Mouse (Mus musculus): ENCODE results near the gene Cib2. TPM values are rescaled to one million over a fixed set of nuclear protein-coding genes. Genes with fewer than 3 reads are reported as not detected.
A peak's percentile ranks its signal among the peaks of the same experiment; 100 is the strongest.

Cib2 gene
- polyA plus RNA-seq, 1 experiment from 2014 or later: 12.7 TPM

GRCm38 (mm10) chr9:54571130-54571839, 11.3 kb upstream of the Cib2 start:
- Histone ChIP-seq H3K27me3 (ENCODE audit: low read depth, poor library complexity, severe bottlenecking) (no peaks in the 10 kb centered on the region), H3K4me1 (0 out of 2 replicates have a peak, but pooled peaks cover 3% of the 10 kb centered on the region), H3K4me3 (no peak overlapping the region), H3K27ac (no peak overlapping the region), H3K36me3 (no peaks in the 10 kb centered on the region), H3K9me3 (replicated peaks) (no peaks in the 10 kb centered on the region)
- no peak for DNase-seq (ENCODE audit: low spot score)
- 73% methylated on average over 9 of the region's 9 CpGs for WGBS

DNA sequence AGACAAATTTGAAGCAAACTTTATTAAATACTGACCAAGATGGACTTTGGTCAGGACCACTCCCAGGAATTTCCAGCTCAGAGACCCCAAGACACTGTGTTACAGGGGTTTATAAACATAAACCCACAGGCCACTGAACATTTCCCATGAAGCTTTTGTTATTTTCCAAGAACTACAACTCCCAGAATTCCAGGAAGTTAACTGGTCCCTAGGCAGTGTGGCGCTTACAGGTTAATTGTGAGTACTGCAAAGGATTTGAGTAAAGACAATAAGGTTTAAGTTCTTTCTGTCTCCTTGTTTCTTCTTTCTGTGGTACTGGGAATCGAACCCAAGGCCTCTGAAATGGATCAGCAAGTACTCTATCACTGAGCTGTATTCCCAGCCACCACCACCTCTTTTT, 8.7 kb upstream of the Cib2 start:
- Histone ChIP-seq H3K36me3 (no peaks in the 10 kb centered on the region), H3K27me3 (ENCODE audit: low read depth, poor library complexity, severe bottlenecking) (no peaks in the 10 kb centered on the region), H3K9me3 (replicated peaks) (no peaks in the 10 kb centered on the region), H3K4me1 (0 out of 2 replicates have a peak, but pooled peaks cover 3% of the 10 kb centered on the region), H3K27ac (no peak overlapping the region), H3K4me3 (no peak overlapping the region)
- 45% methylated on average over 2 of the region's 2 CpGs for WGBS
- no peak for DNase-seq (ENCODE audit: low spot score)

DNA sequence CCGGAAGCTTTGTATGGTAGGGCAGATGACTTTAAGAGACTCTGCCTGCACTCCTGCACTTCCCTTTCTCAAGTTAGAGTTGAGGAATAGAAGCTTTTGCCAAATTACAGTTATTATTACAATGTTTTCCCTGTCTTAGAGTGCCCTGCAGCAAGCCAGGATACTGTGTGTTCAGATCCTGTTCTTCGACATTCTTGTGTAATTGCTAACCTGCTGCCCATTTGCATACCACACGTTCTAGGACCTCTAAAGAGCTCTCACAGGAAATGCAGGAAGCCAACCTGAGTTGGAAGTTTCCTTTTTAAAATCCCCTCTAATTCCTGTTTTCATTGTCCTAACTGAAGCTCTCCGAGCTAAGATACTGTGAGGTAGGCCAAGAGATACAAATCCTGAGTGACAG, 6.9 kb upstream of the Cib2 start:
- WGBS: 55% methylated on average over 4 of the region's 4 CpGs
- 0 out of 2 replicates have a peak, but pooled peaks cover 2% of the 10 kb centered on the region for H3K4me1 ChIP-seq
- no peak overlapping the region for H3K4me3 ChIP-seq
- DNase-seq (ENCODE audit: low spot score): no peak
- no peaks in the 10 kb centered on the region for H3K36me3 ChIP-seq
- no peak overlapping the region for H3K27ac ChIP-seq
- H3K9me3 ChIP-seq (replicated peaks): no peaks in the 10 kb centered on the region
- H3K27me3 ChIP-seq (ENCODE audit: low read depth, poor library complexity, severe bottlenecking): no peaks in the 10 kb centered on the region

- Histone ChIP-seq H3K27ac (no peak overlapping the region), H3K4me3 (no peak overlapping the region), H3K27me3 (ENCODE audit: low read depth, poor library complexity, severe bottlenecking) (peaks cover 18% of the 10 kb centered on the region), H3K4me1 (peaks cover 11% of the 10 kb centered on the region; the same call in 1 of the 2 replicates), H3K9me3 (replicated peaks) (no peaks in the 10 kb centered on the region), H3K36me3 (no peaks in the 10 kb centered on the region)
- 91% methylated on average over 8 of the region's 8 CpGs for WGBS
- DNase-seq (ENCODE audit: low spot score): no peak
Measured at GRCm38 (mm10) chr9:54560831-54561601, 998 bp upstream of the Cib2 start.

DNA sequence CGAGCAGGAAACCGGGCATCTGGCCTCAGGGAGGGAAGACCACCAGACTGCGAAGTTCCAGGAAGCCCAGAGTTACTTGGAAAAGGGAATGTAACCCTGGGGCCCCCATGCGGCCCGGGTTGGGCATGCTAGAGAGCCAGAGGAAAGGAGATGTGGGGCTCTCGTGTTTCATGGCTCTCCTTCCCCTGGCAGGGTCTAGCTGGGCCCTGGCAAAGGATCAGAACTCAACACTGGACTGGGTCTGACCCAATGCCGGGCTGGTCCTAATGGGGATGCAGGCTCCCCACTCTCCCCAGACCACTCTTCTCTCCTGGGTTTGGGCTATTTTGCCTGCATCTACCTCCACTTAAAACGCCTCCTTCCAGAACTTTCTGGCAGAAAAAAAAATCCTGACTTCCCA, 1.3 kb downstream of the Cib2 start:
- H3K27me3 ChIP-seq (ENCODE audit: low read depth, poor library complexity, severe bottlenecking): peaks cover 18% of the 10 kb centered on the region
- no peaks in the 10 kb centered on the region for H3K9me3 ChIP-seq (replicated peaks)
- H3K36me3 ChIP-seq: no peaks in the 10 kb centered on the region
- H3K4me3 ChIP-seq: no peak overlapping the region
- 76% methylated on average over 8 of the region's 8 CpGs for WGBS
- no peak for DNase-seq (ENCODE audit: low spot score)
- peaks cover 11% of the 10 kb centered on the region; the same call in 1 of the 2 replicates for H3K4me1 ChIP-seq
- no peak overlapping the region for H3K27ac ChIP-seq

GRCm38 (mm10) chr9:54555044-54555443, 5.0 kb downstream of the Cib2 start:
- DNase-seq (ENCODE audit: low spot score): no peak
- Histone ChIP-seq H3K4me1 (peaks cover 7% of the 10 kb centered on the region; the same call in 1 of the 2 replicates), H3K36me3 (no peaks in the 10 kb centered on the region), H3K4me3 (no peak overlapping the region), H3K9me3 (replicated peaks) (no peaks in the 10 kb centered on the region), H3K27me3 (ENCODE audit: low read depth, poor library complexity, severe bottlenecking) (peaks cover 18% of the 10 kb centered on the region), H3K27ac (no peak overlapping the region)
- WGBS: 79% methylated on average over 2 of the region's 2 CpGs

DNA sequence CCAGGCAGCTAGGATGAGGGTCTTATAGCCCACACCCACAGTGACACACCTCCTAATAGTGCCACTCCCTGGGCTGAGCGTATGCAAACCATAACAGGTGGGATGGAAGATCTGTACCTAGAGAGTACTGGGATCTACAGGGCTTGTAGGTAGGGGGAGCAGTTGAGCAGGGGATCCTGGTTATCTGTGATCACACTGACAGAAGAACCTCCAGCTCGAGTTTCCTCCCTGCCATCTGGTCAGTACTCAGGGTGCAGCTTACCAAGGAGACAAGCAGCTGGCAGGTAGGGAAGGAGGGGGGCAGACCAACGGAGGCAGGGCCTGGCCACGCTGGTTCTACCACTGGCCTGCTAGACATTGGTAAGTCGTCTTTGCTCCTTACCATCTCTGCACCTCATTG, 7.6 kb downstream of the Cib2 start:
- whole genome bisulfite sequencing: 19% methylated on average over 5 of the region's 5 CpGs
- Histone ChIP-seq H3K4me3 (no peak overlapping the region), H3K4me1 (no peaks in the 10 kb centered on the region), H3K9me3 (replicated peaks) (no peaks in the 10 kb centered on the region), H3K36me3 (no peaks in the 10 kb centered on the region), H3K27me3 (ENCODE audit: low read depth, poor library complexity, severe bottlenecking) (no peaks in the 10 kb centered on the region), H3K27ac (no peak overlapping the region)
- no peak for DNase-seq (ENCODE audit: low spot score)

GRCm38 (mm10) chr9:54549433-54549832, 10.6 kb downstream of the Cib2 start:
- Histone ChIP-seq H3K27ac (no peak overlapping the region), H3K9me3 (replicated peaks) (no peaks in the 10 kb centered on the region), H3K4me1 (peaks cover 5% of the 10 kb centered on the region), H3K36me3 (no peaks in the 10 kb centered on the region), H3K27me3 (ENCODE audit: low read depth, poor library complexity, severe bottlenecking) (no peaks in the 10 kb centered on the region), H3K4me3 (no peak overlapping the region)
- 89% methylated on average over 6 of the region's 6 CpGs for WGBS
- DNase-seq (ENCODE audit: low spot score): no peak

GRCm38 (mm10) chr9:54547536-54547935, 12.5 kb downstream of the Cib2 start:
- Histone ChIP-seq H3K27ac (no peak overlapping the region), H3K27me3 (ENCODE audit: low read depth, poor library complexity, severe bottlenecking) (no peaks in the 10 kb centered on the region), H3K4me1 (peaks cover 13% of the 10 kb centered on the region), H3K36me3 (no peaks in the 10 kb centered on the region), H3K4me3 (no peak overlapping the region), H3K9me3 (replicated peaks) (no peaks in the 10 kb centered on the region)
- peak; percentile 72 for DNase-seq (ENCODE audit: low spot score)
- 19% methylated on average over 5 of the region's 5 CpGs for WGBS

DNA sequence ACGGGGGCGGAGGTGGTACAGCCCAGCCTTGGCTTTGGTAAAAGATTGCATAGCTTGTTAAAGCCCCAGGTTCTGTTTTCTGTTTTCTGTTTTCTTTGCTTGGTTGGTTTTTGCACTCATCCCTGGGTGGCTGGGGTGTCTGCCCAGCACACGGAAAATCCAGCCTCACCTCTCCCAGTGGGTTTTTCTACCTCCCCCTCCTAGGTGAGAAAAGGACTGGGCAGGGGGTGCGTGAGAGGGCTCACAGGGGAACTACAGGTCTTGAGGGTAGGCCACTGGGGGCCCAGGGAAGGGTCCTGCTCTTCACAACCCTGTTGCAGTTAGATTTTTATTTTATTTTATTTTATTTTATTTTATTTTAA, 15.1 kb downstream of the Cib2 start:
- no peak overlapping the region for H3K27ac ChIP-seq
- H3K36me3 ChIP-seq: no peaks in the 10 kb centered on the region
- H3K4me3 ChIP-seq: no peak overlapping the region
- DNase-seq (ENCODE audit: low spot score): no peak
- WGBS: 91% methylated on average over 4 of the region's 4 CpGs
- peaks cover 13% of the 10 kb centered on the region for H3K4me1 ChIP-seq
- H3K9me3 ChIP-seq (replicated peaks): no peaks in the 10 kb centered on the region
- H3K27me3 ChIP-seq (ENCODE audit: low read depth, poor library complexity, severe bottlenecking): no peaks in the 10 kb centered on the region

DNA sequence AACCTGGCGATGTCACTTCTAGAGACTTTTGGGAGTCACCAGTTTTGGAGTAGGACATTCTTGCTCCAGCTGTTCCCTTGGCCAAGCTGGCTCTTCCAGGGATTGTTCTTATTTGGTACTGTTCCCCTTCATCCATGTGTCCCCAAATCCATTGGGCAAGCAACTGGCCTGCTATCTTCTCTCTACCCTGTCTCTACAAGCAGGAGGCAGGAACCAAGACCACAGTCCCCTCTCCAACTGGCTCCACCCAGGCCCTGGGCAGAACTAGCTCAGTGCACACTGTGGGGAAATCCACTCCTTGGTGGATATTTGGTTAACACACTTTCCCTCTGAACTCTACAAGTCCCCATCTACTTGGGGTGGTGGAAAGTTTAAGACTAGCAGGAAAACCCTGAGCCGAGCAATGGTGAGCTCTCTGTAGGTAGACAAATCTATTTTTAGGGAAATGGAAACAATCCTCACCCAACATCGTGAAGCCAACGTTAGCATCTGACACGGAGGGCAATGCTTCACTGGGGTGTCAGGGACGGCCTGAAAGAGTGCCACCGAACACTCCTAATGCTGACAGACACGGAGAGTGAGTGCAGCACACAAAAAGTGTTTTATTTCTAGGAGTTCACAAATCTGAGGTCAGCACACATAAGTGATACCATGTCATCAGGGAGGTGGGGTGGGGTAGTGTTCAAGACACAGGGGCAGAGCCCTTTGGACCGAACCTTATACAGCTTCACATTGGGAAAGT, 15.6 kb downstream of the Cib2 start:
- H3K4me1 ChIP-seq: peaks cover 13% of the 10 kb centered on the region
- H3K27ac ChIP-seq: no peak overlapping the region
- DNase-seq (ENCODE audit: low spot score): no peak
- 85% methylated on average over 9 of the region's 9 CpGs for WGBS
- no peaks in the 10 kb centered on the region for H3K27me3 ChIP-seq (ENCODE audit: low read depth, poor library complexity, severe bottlenecking)
- no peak overlapping the region for H3K4me3 ChIP-seq
- H3K36me3 ChIP-seq: no peaks in the 10 kb centered on the region
- H3K9me3 ChIP-seq (replicated peaks): no peaks in the 10 kb centered on the region

DNA sequence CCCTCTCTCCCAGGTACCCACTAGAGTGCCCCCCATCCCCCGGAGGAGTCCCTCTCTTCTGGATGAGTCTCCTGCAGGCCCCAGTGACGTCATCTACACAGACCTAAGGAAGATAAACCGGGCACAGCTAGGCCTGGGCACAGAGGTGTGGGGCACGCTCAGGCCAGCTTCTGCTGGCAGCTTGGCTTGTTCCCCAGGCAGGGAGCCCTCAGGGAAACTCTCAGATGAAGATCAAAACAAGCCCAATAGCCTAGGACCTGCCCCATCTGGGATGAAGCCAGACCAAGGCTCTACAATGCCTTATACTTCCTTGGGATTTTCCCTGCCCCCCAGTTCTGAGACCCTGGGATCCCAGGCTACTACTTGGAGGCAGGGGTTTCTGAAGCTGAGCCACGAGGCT, 19.2 kb downstream of the Cib2 start:
- no peaks in the 10 kb centered on the region for H3K36me3 ChIP-seq
- WGBS: 80% methylated on average over 5 of the region's 5 CpGs
- H3K4me1 ChIP-seq: peaks cover 9% of the 10 kb centered on the region
- H3K9me3 ChIP-seq (replicated peaks): no peaks in the 10 kb centered on the region
- H3K27ac ChIP-seq: no peak overlapping the region
- no peak for DNase-seq (ENCODE audit: low spot score)
- no peak overlapping the region for H3K4me3 ChIP-seq
- no peaks in the 10 kb centered on the region for H3K27me3 ChIP-seq (ENCODE audit: low read depth, poor library complexity, severe bottlenecking)

- Histone ChIP-seq H3K36me3 (no peaks in the 10 kb centered on the region), H3K27ac (no peak within 1 kb of the TSS), H3K27me3 (ENCODE audit: low read depth, poor library complexity, severe bottlenecking) (no peaks in the 10 kb centered on the region), H3K4me1 (peaks cover 6% of the 10 kb centered on the region), H3K4me3 (no peak within 1 kb of the TSS), H3K9me3 (replicated peaks) (no peaks in the 10 kb centered on the region)
- DNase-seq (ENCODE audit: low spot score): no peak
- 93% methylated on average over 14 of the region's 14 CpGs for WGBS
Measured at GRCm38 (mm10) chr9:54538684-54539083, 21.3 kb downstream of the Cib2 start, which contains the start of gene Sh2d7. Sh2d7 (plus strand) TSS chr9:54538984.

All from limb, embryonic 10.5 days (tissue).